Mouse (Mus musculus) cortical plate, adult 2 months (tissue): Measurements from ENCODE around the gene Kyat1. TPM values are rescaled to one million over a fixed set of nuclear protein-coding genes. Genes with fewer than 3 reads are reported as not detected.
"Not testable (repeated sequence)": the region's sequence is repeated elsewhere in the genome, so short reads cannot be mapped to it uniquely, and the experiment has no call there.

ENCODE experiments used
- H3K27ac ChIP-seq: fragments of 200-500 bp; 2 replicates; pipeline ENCODE4 v1.5.1; 2012; ENCODE audit warnings: low read length, control low read depth, inconsistent platforms; ENCODE audit not compliant: insufficient read depth
- H3K4me1 ChIP-seq: fragments of 200-500 bp; 2 replicates; pipeline ENCODE4 v1.6.1; 2011; ENCODE audit warnings: low read length; ENCODE audit not compliant: control insufficient read depth, insufficient read depth
- H3K4me3 ChIP-seq: fragments of 200-500 bp; 2 replicates; pipeline ENCODE4 v1.5.1; 2011; ENCODE audit warnings: mild to moderate bottlenecking, low read length, control low read depth; ENCODE audit not compliant: insufficient read depth
- CTCF ChIP-seq: fragments of 200-500 bp; IDR thresholded peaks from 2 replicates; pipeline ENCODE4 v1.5.1; 2011; ENCODE audit warnings: mild to moderate bottlenecking, control low read depth, low read length; ENCODE audit not compliant: insufficient read depth; ENCODE audit errors: extremely low read depth
- POLR2A ChIP-seq: fragments of 200-500 bp; IDR thresholded peaks from 2 replicates; pipeline ENCODE4 v1.6.1; 2011; ENCODE audit warnings: mild to moderate bottlenecking, low read length, control low read depth; ENCODE audit not compliant: insufficient read depth; ENCODE audit errors: extremely low read depth
- polyA plus RNA-seq: library from polyadenylated mRNA; depleted of rRNA; stranded (reverse); fragments of >200 nt; gene quantifications from 2 replicates; pipeline ENCODE4 v1.2.3, GENCODE M21; 2012

Kyat1 gene
- polyA plus RNA-seq, 1 experiment: 21.5 TPM

DNA sequence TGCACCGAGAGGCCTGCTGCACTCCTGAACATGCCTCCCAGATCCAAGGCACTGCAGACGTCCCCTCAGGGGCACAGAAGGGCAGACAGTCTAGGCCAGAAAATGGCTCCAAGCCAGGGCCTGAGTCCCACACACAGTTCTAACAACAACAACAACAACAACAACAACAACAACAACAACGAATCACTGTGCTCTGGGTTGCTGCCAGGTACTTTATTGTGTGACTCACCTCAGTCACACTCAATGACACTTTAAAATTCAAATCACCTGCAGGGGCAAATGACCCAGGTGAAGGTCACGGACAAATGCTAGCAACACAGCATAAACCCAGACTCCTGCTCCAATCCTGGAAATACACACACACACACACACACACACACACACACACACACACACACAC lies 7.6 kb downstream of the Kyat1 start:
- Histone ChIP-seq H3K27ac (no peak overlapping the region), H3K4me3 (no peak overlapping the region), H3K4me1 (no peaks in the 10 kb centered on the region)
- TF ChIP-seq POLR2A: no peak
- TF ChIP-seq CTCF: no peak

DNA sequence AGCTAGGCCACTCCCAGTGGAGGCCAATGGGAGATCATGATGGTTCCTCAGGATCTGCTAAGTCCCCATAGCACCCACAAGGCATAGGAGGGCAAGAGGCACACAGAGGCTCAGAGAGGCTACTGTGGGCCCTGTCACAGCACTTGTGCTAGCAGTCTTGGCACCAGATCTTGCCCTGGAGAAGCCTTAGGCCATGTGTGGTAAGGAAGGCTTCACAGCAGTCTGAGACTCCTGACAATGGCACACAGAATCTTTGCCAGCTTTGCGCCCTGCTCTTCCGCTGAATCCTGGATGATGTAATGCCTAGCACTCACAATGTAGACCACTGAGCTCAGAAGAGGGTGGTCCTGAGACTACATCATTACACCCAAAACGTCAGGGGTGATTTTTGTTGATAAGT lies 11.0 kb downstream of the Kyat1 start:
- Histone ChIP-seq H3K4me3 (no peak overlapping the region), H3K4me1 (no peaks in the 10 kb centered on the region), H3K27ac (no peak overlapping the region)
- TF ChIP-seq CTCF (no peak), POLR2A (no peak)

DNA sequence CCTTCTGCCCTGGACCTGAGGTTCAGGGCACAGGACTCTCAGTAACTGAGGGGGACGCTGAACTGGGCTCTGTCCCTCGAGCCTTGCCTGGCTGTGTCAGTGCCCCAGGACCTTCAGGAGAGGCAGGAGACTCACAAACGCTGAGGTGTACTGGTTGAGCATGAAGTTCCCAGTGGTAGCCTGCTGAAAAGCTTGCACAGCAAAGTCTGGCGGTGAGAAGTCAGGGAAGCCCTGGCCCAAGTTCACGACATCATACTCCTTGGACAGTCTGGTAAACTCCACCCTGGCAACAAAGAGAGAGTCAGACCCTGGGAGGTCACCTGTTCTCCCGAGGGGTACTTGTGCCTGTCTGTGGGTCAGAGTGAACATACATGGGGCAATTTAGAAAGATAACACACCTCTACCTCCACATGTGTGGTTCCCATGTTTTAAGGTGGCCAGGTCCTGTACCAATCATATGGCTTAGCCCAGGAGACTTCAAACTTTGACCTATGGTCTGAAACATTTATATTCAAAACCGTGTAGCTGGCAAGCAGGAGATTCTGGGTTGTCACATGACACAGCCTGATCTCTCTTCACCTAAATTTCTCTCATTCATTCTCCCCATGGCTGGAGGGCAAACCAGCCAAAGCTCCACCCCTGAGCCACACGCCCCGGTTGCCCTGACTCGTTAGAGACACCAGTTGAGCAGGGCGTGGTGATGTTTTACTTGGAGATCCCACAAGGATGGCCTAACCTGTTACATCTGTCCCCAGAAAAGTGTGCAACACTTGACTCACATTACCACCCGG lies 13.7 kb downstream of the Kyat1 start:
- H3K27ac ChIP-seq: no peak overlapping the region
- no peak overlapping the region for H3K4me3 ChIP-seq
- no peaks in the 10 kb centered on the region for H3K4me1 ChIP-seq
- TF ChIP-seq CTCF (no peak), POLR2A (no peak)

DNA sequence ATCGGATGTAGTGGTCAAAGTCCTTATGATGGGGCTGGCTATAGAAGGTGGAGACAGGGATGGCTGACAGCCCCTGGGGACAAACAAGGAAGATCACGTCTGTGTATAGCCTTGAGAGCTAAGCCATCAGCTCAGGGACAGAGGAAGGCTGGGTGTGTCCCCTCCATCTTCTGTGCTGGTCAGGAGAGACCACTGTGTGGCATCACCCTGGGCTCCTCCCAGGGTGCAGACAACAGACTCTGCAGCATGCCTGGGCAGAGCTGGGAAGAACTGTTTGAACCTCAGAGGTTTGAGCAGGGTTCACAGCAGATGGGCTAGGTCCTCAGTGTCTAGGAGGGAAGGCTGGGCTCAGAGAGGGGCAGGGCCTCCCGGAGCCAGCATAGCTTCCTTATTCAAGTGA lies 20.0 kb downstream of the Kyat1 start:
- Histone ChIP-seq H3K27ac (no peak overlapping the region), H3K4me3 (no peak overlapping the region), H3K4me1 (no peaks in the 10 kb centered on the region)
- TF ChIP-seq CTCF (no peak), POLR2A (no peak)

DNA sequence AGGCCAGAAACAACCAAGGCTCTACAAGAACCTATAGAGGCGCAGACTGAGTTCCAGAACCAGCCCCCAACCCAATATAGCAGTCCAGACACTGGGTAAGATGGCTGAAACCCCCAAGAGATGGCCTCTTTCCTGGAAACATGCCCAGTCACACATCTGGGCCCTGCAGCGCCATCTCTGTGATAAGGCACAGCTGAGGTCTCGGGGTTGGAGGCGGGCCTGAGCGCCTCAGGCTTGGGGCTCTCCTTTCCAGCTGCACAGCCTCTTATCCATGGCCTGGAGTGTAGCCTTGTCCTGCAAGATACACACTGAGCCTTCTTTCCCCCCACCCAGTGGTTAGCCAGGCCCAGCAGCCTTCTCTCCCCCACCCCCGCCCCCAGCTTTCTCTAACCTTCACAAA lies 20.4 kb downstream of the Kyat1 start:
- Histone ChIP-seq H3K4me1 (no peaks in the 10 kb centered on the region), H3K4me3 (no peak overlapping the region), H3K27ac (no peak overlapping the region)
- no peak for TF ChIP-seq POLR2A
- TF ChIP-seq CTCF: no peak

DNA sequence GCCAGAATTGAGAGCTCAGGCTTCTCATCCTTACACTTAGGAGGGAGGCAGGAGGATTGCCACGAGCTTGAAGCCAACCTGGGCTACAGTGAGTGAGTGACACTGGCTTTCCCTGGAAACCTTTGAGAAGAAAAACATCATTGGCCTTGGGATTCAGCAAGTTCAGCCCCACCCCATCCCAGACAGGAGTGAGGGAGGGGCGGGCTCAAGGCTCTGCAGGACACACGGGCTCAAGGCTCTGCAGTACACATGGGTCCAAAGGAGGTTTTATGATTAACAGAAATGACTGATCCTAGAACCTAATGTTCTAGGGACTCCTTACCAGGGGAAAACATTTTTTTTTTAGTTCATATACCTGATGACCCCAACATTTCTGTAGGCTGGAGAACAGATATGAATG lies 21.9 kb downstream of the Kyat1 start:
- TF ChIP-seq POLR2A (no peak), CTCF (no peak)
- no peak overlapping the region for H3K4me3 ChIP-seq
- H3K27ac ChIP-seq: no peak overlapping the region
- H3K4me1 ChIP-seq: no peaks in the 10 kb centered on the region

DNA sequence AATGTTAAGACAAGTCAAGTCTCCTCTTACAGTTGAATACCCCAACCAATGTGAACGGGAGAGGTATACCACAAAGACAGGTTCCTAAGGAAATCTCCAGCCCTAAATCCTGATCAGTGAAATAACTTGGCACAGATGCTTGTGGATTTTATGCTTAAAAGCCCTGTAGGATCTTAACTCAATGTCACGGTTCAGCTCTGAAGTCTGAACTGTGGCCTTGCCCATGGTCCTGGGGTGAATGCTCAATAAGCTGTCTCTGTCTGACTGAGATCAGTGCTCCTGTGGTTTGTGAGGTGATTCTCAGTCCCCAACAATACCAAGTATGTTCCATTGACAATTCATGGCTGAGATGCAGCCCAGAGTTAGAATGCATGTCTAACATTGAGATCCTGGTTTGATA lies 23.2 kb downstream of the Kyat1 start:
- Histone ChIP-seq H3K4me1 (no peaks in the 10 kb centered on the region), H3K27ac (no peak overlapping the region), H3K4me3 (no peak overlapping the region)
- no peak for TF ChIP-seq CTCF
- no peak for TF ChIP-seq POLR2A

DNA sequence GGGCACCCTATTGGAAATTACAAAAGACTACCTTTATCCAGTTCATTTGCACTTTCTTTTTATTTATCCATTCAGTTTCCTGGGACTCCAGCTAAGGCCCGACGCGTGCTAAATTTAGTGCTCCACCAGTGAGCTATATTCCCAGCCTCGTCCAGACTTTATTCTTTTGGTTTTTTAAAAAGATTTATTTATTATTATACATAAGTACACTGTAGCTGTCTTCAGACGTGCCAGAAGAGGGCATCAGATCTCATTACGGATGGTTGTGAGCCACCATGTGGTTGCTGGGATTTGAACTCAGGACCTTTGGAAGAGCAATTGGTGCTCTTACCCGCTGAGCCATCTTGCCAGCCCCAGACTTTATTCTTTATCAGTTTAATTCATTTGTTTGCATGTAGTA lies 26.9 kb downstream of the Kyat1 start:
- H3K4me1 ChIP-seq, H3K27ac ChIP-seq: not testable (repeated sequence)
- peak overlapping the region; percentile 49; the same call in 1 of the 2 replicates for H3K4me3 ChIP-seq

DNA sequence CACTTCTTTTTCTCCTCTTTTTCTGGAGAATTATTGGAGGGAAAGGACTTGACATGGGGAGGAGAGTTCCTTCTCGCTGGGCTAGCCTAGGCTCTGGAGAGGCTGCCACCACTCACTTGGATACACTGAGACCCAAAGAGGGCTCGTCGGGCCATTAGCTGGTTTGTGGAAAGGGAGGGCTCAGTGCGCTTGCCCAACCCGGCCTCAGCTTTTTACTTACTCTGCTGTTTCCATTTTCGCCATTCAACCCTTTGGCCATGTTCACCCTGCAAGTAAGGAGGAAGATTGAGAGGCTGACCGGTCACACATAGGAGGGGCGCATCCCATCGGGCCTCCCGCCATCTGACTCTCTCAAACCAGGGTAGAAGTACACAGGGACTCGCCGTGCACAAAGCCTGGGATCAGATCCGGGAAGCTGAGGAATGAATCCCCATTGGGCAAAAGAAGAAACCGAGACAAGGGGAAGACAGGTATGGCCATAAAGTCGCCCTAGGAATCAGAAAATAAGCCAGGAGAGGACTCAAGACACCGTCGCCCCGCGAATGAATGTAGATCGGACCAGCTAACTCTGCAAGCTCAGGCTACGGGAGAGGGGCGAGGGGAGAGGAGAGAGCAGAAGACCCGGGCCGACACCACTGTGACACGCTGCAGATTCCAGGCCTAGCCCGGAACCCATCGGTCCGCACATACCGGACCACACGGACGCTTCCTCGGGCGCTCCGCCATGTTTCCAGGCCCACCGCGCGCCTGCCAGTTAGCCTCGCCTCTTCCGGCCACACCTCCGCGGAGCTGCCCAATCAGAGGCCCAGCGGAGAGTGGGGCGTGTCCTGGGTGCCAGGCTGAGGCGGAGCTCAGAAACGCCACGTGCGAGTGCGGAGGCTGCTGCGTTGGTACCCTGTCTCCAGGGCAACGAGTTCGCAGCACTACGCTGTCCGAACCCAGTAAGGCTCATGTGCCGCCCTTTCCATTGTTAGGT lies 27.7 kb downstream of the Kyat1 start, which contains the start of gene Spout1:
Gene Spout1 (minus strand): TSS at position 760 of the 976 bp plus-strand sequence.
- Histone ChIP-seq H3K4me1 (0 out of 2 replicates have a peak, but pooled peaks cover 1% of the 10 kb centered on the region), H3K4me3 (peak within 1 kb of the TSS; percentile 49), H3K27ac (no peak within 1 kb of the TSS)
- TF ChIP-seq POLR2A (peak; percentile 71; the same call in 1 of the 2 replicates), CTCF (no peak)
